Mouse (Mus musculus) spleen, postnatal 36 days (tissue): ENCODE measurements at regions not wholly inside any gene's neighbourhood (a gene's known extent, or its start where the extent isn't known, plus 50 kb on each side); places are given as distances from the start of the nearest gene placed in this dataset.
A peak's percentile ranks its signal among the peaks of the same experiment; 100 is the strongest.

Source experiments
- DNase-seq, 2 experiments: peaks; one replicate each; pipeline ENCODE4 v3.0.0; 2022; ENCODE audit warnings: low spot score in 2 of 2, mixed read lengths in 1 of 2

GRCm38 (mm10) chr10:44945205-44945725 lies 121.7 kb upstream of the Prep start:
- DNase-seq = no peak

GRCm38 (mm10) chr10:44939403-44939802 lies 127.6 kb upstream of the Prep start:
- no peak for DNase-seq

- no peak for DNase-seq
Observed at GRCm38 (mm10) chr10:44936976-44937500, 130.0 kb upstream of the Prep start.

GRCm38 (mm10) chr10:44930796-44931195 lies 136.2 kb upstream of the Prep start:
- no peak for DNase-seq

- DNase-seq = no peak
Observed at GRCm38 (mm10) chr10:44913751-44914388, 153.1 kb upstream of the Prep start.

GRCm38 (mm10) chr10:44904520-44904919 lies 162.5 kb upstream of the Prep start:
- DNase-seq = no peak

- DNase-seq = no peak
Observed at GRCm38 (mm10) chr10:44901203-44901602, 165.8 kb upstream of the Prep start.

GRCm38 (mm10) chr10:44892124-44892523 lies 174.9 kb upstream of the Prep start:
- no peak for DNase-seq

- peak in 1 of 2 experiments; percentile 1 for DNase-seq
Observed at GRCm38 (mm10) chr10:44887081-44887683, 179.8 kb upstream of the Prep start.

- DNase-seq = no peak
Observed at GRCm38 (mm10) chr10:44881967-44882366, 185.0 kb upstream of the Prep start.

- DNase-seq = no peak
Observed at GRCm38 (mm10) chr10:44877076-44877663, 189.8 kb upstream of the Prep start.

- no peak for DNase-seq
Observed at GRCm38 (mm10) chr10:44873642-44874285, 193.2 kb upstream of the Prep start.

GRCm38 (mm10) chr10:44864191-44864747 lies 202.7 kb upstream of the Prep start:
- no peak for DNase-seq

- DNase-seq = no peak
Observed at GRCm38 (mm10) chr10:44862360-44862674, 204.7 kb upstream of the Prep start.

- no peak for DNase-seq
Observed at GRCm38 (mm10) chr10:44861671-44862359, 205.2 kb upstream of the Prep start.

- DNase-seq = no peak
Observed at GRCm38 (mm10) chr10:44857444-44857843, 209.6 kb upstream of the Prep start.

GRCm38 (mm10) chr10:44854109-44854508 lies 212.9 kb upstream of the Prep start:
- DNase-seq = no peak

- DNase-seq = no peak
Observed at GRCm38 (mm10) chr10:44849016-44849415, 218.0 kb upstream of the Prep start.

GRCm38 (mm10) chr10:44846765-44847164 lies 220.2 kb upstream of the Prep start:
- no peak for DNase-seq

- no peak for DNase-seq
Observed at GRCm38 (mm10) chr10:44846149-44846548, 220.9 kb upstream of the Prep start.

GRCm38 (mm10) chr10:44840449-44840848 lies 226.6 kb upstream of the Prep start:
- DNase-seq = no peak

- DNase-seq = no peak
Observed at GRCm38 (mm10) chr10:44832455-44832854, 234.5 kb upstream of the Prep start.
